In genomic region chr4:148683539-148683938, GRCm38 (mm10) we compare ENCODE assay signal across 14 mouse cellular contexts. TPM values are rescaled to one million over a fixed set of nuclear protein-coding genes. Genes with fewer than 3 reads are reported as not detected.
A peak's percentile ranks its signal among the peaks of the same experiment; 100 is the strongest.
DNase-seq lines count a peak whose midpoint lies in the region; ATAC-seq lines count a peak whose summit lies in the region.
"Had no signal": no experiment of that assay in that cellular context is flagged by ENCODE, and none has a peak within 500 bp of the region (broad histone marks: within the 10 kb centered on the region; RNA-seq: fewer than 3 reads in every experiment).

No protein-coding gene starts in this region.

- ATAC-seq in activated CD4-positive, CD25-positive, alpha-beta regulatory T cell, adult 4 months, result peak; percentile 94
- ATAC-seq in limb, embryonic 12.5 days (ENCODE audit: insufficient number of reproducible peaks, insufficient read depth, low FRiP score, low TSS enrichment, low read depth), result peak; percentile 49

- peak overlapping the region; percentile 19 for H3K4me2 ChIP-seq in limb, embryonic 12.5 days
- H3K4me2 ChIP-seq: hindbrain, embryonic 15.5 days had no signal

- H3K27me3 ChIP-seq in limb, embryonic 12.5 days, result peaks cover 19% of the 10 kb centered on the region; the same call in 1 of the 2 replicates

- intact Hi-C loops in heart, postnatal 10 days (cut with DNase I), result no loop called here

- no peaks in the 10 kb centered on the region for H3K9me3 ChIP-seq in limb, embryonic 12.5 days
- H3K9me3 ChIP-seq: hindbrain, embryonic 15.5 days had no signal

- 15% methylated on average over 13 of the region's 13 CpGs for WGBS in limb, embryonic 12.5 days

- H3K4me1 ChIP-seq in limb, embryonic 12.5 days (replicated peaks), result peaks cover 64% of the 10 kb centered on the region

- H3K36me3 ChIP-seq in limb, embryonic 12.5 days, result no peaks in the 10 kb centered on the region
- H3K36me3 ChIP-seq: hindbrain, embryonic 15.5 days had no signal

- H3K27ac ChIP-seq in limb, embryonic 12.5 days, result peak overlapping the region; percentile 77
- H3K27ac ChIP-seq: hindbrain, embryonic 15.5 days had no signal

- peak; percentile 84 for DNase-seq in CD4-positive, CD25-positive, alpha-beta regulatory T cell, adult 2 months (ENCODE audit: low read depth, low spot score)
- peak; percentile 87 for DNase-seq in thymus, postnatal 0 days (ENCODE audit: low spot score)
- DNase-seq in urinary bladder, adult 18-20 months (ENCODE audit: low spot score in 2 of 2), result no peak
- no peak for DNase-seq in heart, postnatal 10 days
- no peak for DNase-seq in ovary, postnatal 10 days (ENCODE audit: low spot score)
- DNase-seq: adrenal gland, postnatal 14 days; cerebellum, adult 11 months; kidney, postnatal 10 days; right cerebral cortex, adult 18-20 months had no signal

- no peak overlapping the region for H3K4me3 ChIP-seq in limb, embryonic 12.5 days (replicated peaks)
- H3K4me3 ChIP-seq: hindbrain, embryonic 15.5 days had no signal

- no peak overlapping the region for H3K9ac ChIP-seq in limb, embryonic 12.5 days (replicated peaks)
- H3K9ac ChIP-seq: hindbrain, embryonic 15.5 days had no signal

RNA-seq across cellular contexts. Expression of gene Gm572, which starts 40.4 kb away (rescaled TPM):
- not detected for polyA plus RNA-seq in activated CD4-positive, CD25-positive, alpha-beta regulatory T cell, adult 4 months (2017; shearing (Covaris generic))
- polyA plus RNA-seq in limb, embryonic 12.5 days (2016; fragmentation: Nextera tagmentation; extraction: Ambion mirVana), result not detected in 2 replicates
- 0.09 TPM in 1 of 2 replicates, not detected in the other for polyA plus RNA-seq in thymus, postnatal 0 days (2015; fragmentation: Nextera tagmentation; extraction: Ambion mirVana)
- 1 to 10 TPM; 4.5 to 5.0 TPM for total RNA-seq in heart, postnatal 10 days (2021)
- total RNA-seq: adrenal gland, postnatal 14 days; layer of hippocampus, postnatal 25 days had no signal
- polyA plus RNA-seq: hindbrain, embryonic 15.5 days; liver, embryonic 16.5 days had no signal

RNA-seq across cellular contexts. Expression of gene Tardbp, which starts 56.7 kb away (rescaled TPM):
- 100 to 1,000 TPM; 149 to 181 TPM for polyA plus RNA-seq in activated CD4-positive, CD25-positive, alpha-beta regulatory T cell, adult 4 months (2017; shearing (Covaris generic))
- polyA plus RNA-seq in limb, embryonic 12.5 days (2016; fragmentation: Nextera tagmentation; extraction: Ambion mirVana), result 398 and 416 TPM in 2 replicates
- polyA plus RNA-seq in thymus, postnatal 0 days (2015; fragmentation: Nextera tagmentation; extraction: Ambion mirVana), result 330 and 343 TPM in 2 replicates
- total RNA-seq in heart, postnatal 10 days (2021), result 100 to 1,000 TPM; 148 to 181 TPM

Comparison
In these comparisons a context has a peak if more than half of its experiments do, and no peak if none do; other contexts are left out.
1. DNase-seq: peak in CD4-positive, CD25-positive, alpha-beta regulatory T cell, adult 2 months (single experiment) and thymus, postnatal 0 days (single experiment); none in urinary bladder, adult 18-20 months (0 of 2), heart, postnatal 10 days (0 of 2) and ovary, postnatal 10 days (single experiment).